13 mouse cellular contexts compared by ENCODE assay signal in genomic region chr12:64975558-64975957, GRCm38 (mm10). TPM values are rescaled to one million over a fixed set of nuclear protein-coding genes. Genes with fewer than 3 reads are reported as not detected.
DNase-seq lines count a peak whose midpoint lies in the region; ATAC-seq and TF ChIP-seq lines count a peak whose summit lies in the region.
"Had no signal": no experiment of that assay in that cellular context is flagged by ENCODE, and none has a peak within 500 bp of the region (broad histone marks: within the 10 kb centered on the region; RNA-seq: fewer than 3 reads in every experiment).

No protein-coding gene starts in this region.

- DNase-seq in kidney, postnatal 10 days = peak; percentile 15
- no peak for DNase-seq in kidney, adult 8-10 months
- peak; percentile 38 for DNase-seq in G1E (ENCODE audit: low spot score)
- peak; percentile 13 to 17 for DNase-seq in kidney, postnatal 4 days
- peak; percentile 17 for DNase-seq in naive thymus-derived CD4-positive, alpha-beta T cell, adult 2 months (ENCODE audit: low read depth)
- DNase-seq in frontal cortex, postnatal 14 days (ENCODE audit: low spot score in 2 of 2) = no peak
- no peak for DNase-seq in layer of hippocampus, adult 8-10 months (ENCODE audit: low spot score in 2 of 2)
- DNase-seq: adrenal gland, adult 2 months; gastrocnemius, postnatal 10 days; layer of hippocampus, postnatal 36 days; thymus, adult 2 months had no signal

- peaks cover 54% of the 10 kb centered on the region for H3K4me1 ChIP-seq in G1E (ENCODE audit: insufficient read depth, low read depth, low read length)

- no peaks in the 10 kb centered on the region for H3K27me3 ChIP-seq in G1E (ENCODE audit: insufficient read depth, low read length)
- H3K27me3 ChIP-seq: liver, embryonic 15.5 days; midbrain, embryonic 15.5 days had no signal

- no peak for TF ChIP-seq CTCF in G1E (IDR thresholded peaks at IDR 0.05; ENCODE audit: low read depth, low read length)

- peak overlapping the region; percentile 50; the same call in 1 of the 2 replicates for H3K4me3 ChIP-seq in G1E (ENCODE audit: low read depth, low read length)
- H3K4me3 ChIP-seq: liver, embryonic 15.5 days; midbrain, embryonic 15.5 days had no signal

- no peaks in the 10 kb centered on the region for H3K9me3 ChIP-seq in G1E (replicated peaks)
- H3K9me3 ChIP-seq: liver, embryonic 15.5 days; midbrain, embryonic 15.5 days had no signal

- ATAC-seq in G1E (ENCODE audit: extremely low read depth, insufficient number of reproducible peaks, low FRiP score, poor library complexity, severe bottlenecking) = peak; percentile 85
- ATAC-seq: midbrain, embryonic 15.5 days had no signal

- H3K36me3 ChIP-seq in G1E (replicated peaks) = peaks cover 55% of the 10 kb centered on the region

RNA-seq across cellular contexts. Expression of gene Togaram1, which starts 10.0 kb away (rescaled TPM):
- total RNA-seq in G1E (2014; fragmentation: Nextera tagmentation) = 102 and 106 TPM in 2 replicates
- total RNA-seq in G1E (2017) = 79.3 and 91.5 TPM in 2 replicates
- polyA plus RNA-seq in G1E (2012) = 11.4 and 12.1 TPM in 2 replicates
- total RNA-seq in layer of hippocampus, adult 8-10 months (2022) = 10 to 100 TPM; 45.9 to 58.8 (median 52.1) TPM

RNA-seq across cellular contexts. Expression of gene Klhl28, which starts 10.2 kb away (rescaled TPM):
- total RNA-seq in G1E (2014; fragmentation: Nextera tagmentation) = 41.1 and 42.1 TPM in 2 replicates
- 34.9 and 37.9 TPM in 2 replicates for total RNA-seq in G1E (2017)
- polyA plus RNA-seq in G1E (2012) = 0.57 and 0.92 TPM in 2 replicates
- 10 to 100 TPM; 20.0 to 24.8 (median 22.9) TPM for total RNA-seq in layer of hippocampus, adult 8-10 months (2022)

RNA-seq across cellular contexts. Expression of gene Gm527, which starts 57.9 kb away (rescaled TPM):
- total RNA-seq in G1E (2014; fragmentation: Nextera tagmentation) (7.1 and 13.8 TPM in 2 replicates), G1E (2017) (16.6 and 17.0 TPM in 2 replicates)
- polyA plus RNA-seq in G1E (2012) = 0.75 and 0.89 TPM in 2 replicates
- 10 to 100 TPM in 3 of 4 experiments, 1 to 10 TPM in 1; 9.4 to 19.4 (median 13.2) TPM for total RNA-seq in layer of hippocampus, adult 8-10 months (2022)
- polyA plus RNA-seq: adrenal gland, adult 2 months had no signal

Comparison
In these comparisons a context has a peak if more than half of its experiments do, and no peak if none do; other contexts are left out.
1. DNase-seq: peak in kidney, postnatal 10 days (single experiment), G1E (single experiment), kidney, postnatal 4 days (2 of 2) and naive thymus-derived CD4-positive, alpha-beta T cell, adult 2 months (single experiment); none in kidney, adult 8-10 months (0 of 2), frontal cortex, postnatal 14 days (0 of 2) and layer of hippocampus, adult 8-10 months (0 of 2).